Mouse (Mus musculus): Measurements from ENCODE around the gene Fadd.

DNA sequence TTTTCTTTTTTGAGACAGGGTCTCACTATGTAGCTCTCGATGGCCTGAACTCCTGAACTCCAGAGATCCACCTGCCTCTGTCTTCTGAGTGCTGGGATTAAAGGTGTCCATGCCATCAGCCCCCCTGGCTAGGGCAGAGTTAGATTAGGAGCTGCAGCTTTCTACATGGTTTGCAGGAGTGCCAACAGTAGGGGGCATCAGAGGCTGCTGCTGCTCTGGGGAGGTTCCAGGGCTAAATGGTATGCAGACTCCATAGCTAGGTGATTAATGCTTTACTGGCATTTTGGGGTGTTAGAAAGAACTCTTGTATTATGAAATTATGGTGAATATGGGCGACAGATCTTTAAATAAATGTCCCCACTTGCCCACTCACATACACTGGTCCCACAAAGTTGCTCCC, 5.0 kb upstream of the Fadd start:
- TF ChIP-seq ETS1 (IDR thresholded peaks at IDR 0.05; ENCODE audit: low read depth, low read length) (no peak), POLR2A (IDR thresholded peaks at IDR 0.05; ENCODE audit: control insufficient read depth in 1 of 2, insufficient read depth in 1 of 2, low read depth in 1 of 2, low read length in 2 of 2, poor library complexity in 1 of 2) (no peak), GABPA (IDR thresholded peaks at IDR 0.05; ENCODE audit: low read depth, low read length) (no peak), EP300 (IDR thresholded peaks at IDR 0.05; ENCODE audit: low read depth in 1 of 2, low read length in 2 of 2) (no peak), CTCF (IDR thresholded peaks at IDR 0.05 in 2 of 3, conservative IDR thresholded peaks at IDR 0.05 in 1 of 3; ENCODE audit: control insufficient read depth in 1 of 3, insufficient read depth in 1 of 3, low read depth in 2 of 3, low read length in 3 of 3, poor library complexity in 1 of 3, severe bottlenecking in 1 of 3) (peak; percentile 38 to 60 (median 57)), JUND (IDR thresholded peaks at IDR 0.05; ENCODE audit: low read depth, low read length) (no peak), MAX (IDR thresholded peaks at IDR 0.05; ENCODE audit: low read length) (no peak), CHD2 (IDR thresholded peaks at IDR 0.05; ENCODE audit: low read length) (no peak), USF1 (IDR thresholded peaks at IDR 0.05; ENCODE audit: low read depth, low read length) (no peak), ZC3H11A (IDR thresholded peaks at IDR 0.05; ENCODE audit: low read depth, low read length) (peak; percentile 37), MYC (IDR thresholded peaks at IDR 0.05; ENCODE audit: low read depth, low read length) (no peak), MEF2A (IDR thresholded peaks at IDR 0.05; ENCODE audit: extremely low read depth, insufficient replicate concordance, low read depth, low read length, poor library complexity, severe bottlenecking) (no peak), GATA1 (IDR thresholded peaks at IDR 0.05; ENCODE audit: low read depth, low read length) (no peak), RAD21 (IDR thresholded peaks at IDR 0.05; ENCODE audit: low read depth, low read length) (peak; percentile 54)
